34 mouse cellular contexts compared by ENCODE assay signal in genomic region chr1:152508481-152509220, GRCm38 (mm10).
"Had no signal": no experiment of that assay in that cellular context is flagged by ENCODE, and none has a peak within 500 bp of the region (broad histone marks: within the 10 kb centered on the region; RNA-seq: fewer than 3 reads in every experiment).

No protein-coding gene starts in this region.

- H3K27me3 ChIP-seq: heart, embryonic 13.5 days; heart, embryonic 15.5 days; hindbrain, embryonic 12.5 days; hindbrain, embryonic 13.5 days; hindbrain, embryonic 15.5 days; intestine, embryonic 15.5 days; kidney, embryonic 15.5 days had no signal

- H3K4me3 ChIP-seq: heart, embryonic 13.5 days; heart, embryonic 15.5 days; hindbrain, embryonic 10.5 days; hindbrain, embryonic 12.5 days; hindbrain, embryonic 13.5 days; hindbrain, embryonic 15.5 days; intestine, embryonic 15.5 days; kidney, embryonic 15.5 days; layer of hippocampus, adult 2 months; left cerebral cortex, adult 2 months had no signal

- H3K27ac ChIP-seq: heart, embryonic 13.5 days; heart, embryonic 15.5 days; hindbrain, embryonic 10.5 days; hindbrain, embryonic 12.5 days; hindbrain, embryonic 13.5 days; hindbrain, embryonic 14.5 days; hindbrain, embryonic 15.5 days; hindbrain, postnatal 0 days; intestine, embryonic 15.5 days; kidney, embryonic 15.5 days; kidney, postnatal 0 days; layer of hippocampus, adult 2 months; left cerebral cortex, adult 2 months had no signal

- H3K4me1 ChIP-seq: heart, embryonic 15.5 days; hindbrain, embryonic 12.5 days; hindbrain, embryonic 13.5 days; hindbrain, embryonic 15.5 days; intestine, embryonic 15.5 days; kidney, embryonic 15.5 days had no signal

- H3K9me3 ChIP-seq: heart, embryonic 13.5 days; heart, embryonic 15.5 days; hindbrain, embryonic 10.5 days; hindbrain, embryonic 12.5 days; hindbrain, embryonic 13.5 days; hindbrain, embryonic 15.5 days; intestine, embryonic 15.5 days; kidney, embryonic 15.5 days had no signal

- H3K9ac ChIP-seq: heart, embryonic 13.5 days; heart, embryonic 15.5 days; hindbrain, embryonic 12.5 days; hindbrain, embryonic 13.5 days; hindbrain, embryonic 14.5 days; hindbrain, embryonic 15.5 days; intestine, embryonic 15.5 days; kidney, embryonic 15.5 days had no signal

- H3K4me2 ChIP-seq: heart, embryonic 11.5 days; heart, embryonic 13.5 days; heart, embryonic 15.5 days; hindbrain, embryonic 12.5 days; hindbrain, embryonic 13.5 days; hindbrain, embryonic 14.5 days; hindbrain, embryonic 15.5 days; intestine, embryonic 15.5 days; kidney, embryonic 15.5 days had no signal

- H3K36me3 ChIP-seq: heart, embryonic 15.5 days; hindbrain, embryonic 10.5 days; hindbrain, embryonic 12.5 days; hindbrain, embryonic 13.5 days; hindbrain, embryonic 15.5 days; intestine, embryonic 15.5 days; kidney, embryonic 15.5 days had no signal

- DNase-seq: heart, postnatal 10 days; heart, postnatal 14 days; heart, postnatal 36 days; heart, postnatal 4 days; kidney, adult 11 months; kidney, adult 18-20 months; kidney, adult 2 months; kidney, adult 8-10 months; kidney, adult 9 months; kidney, postnatal 10 days; kidney, postnatal 14 days; kidney, postnatal 25 days; kidney, postnatal 36 days; kidney, postnatal 4 days; layer of hippocampus, adult 9-11 months; layer of hippocampus, postnatal 36 days had no signal

- ATAC-seq: hindbrain, embryonic 16.5 days; hindbrain, postnatal 0 days; inflammation-experienced regulatory T-cells, adult 6 months; intestine, embryonic 15.5 days; intestine, embryonic 16.5 days; intestine, postnatal 0 days had no signal
